Mouse (Mus musculus): ENCODE results near the gene Cmbl.

The Cmbl gene

GRCm38 (mm10) chr15:31565184-31565583 lies at the start of gene Cmbl:
Gene Cmbl, plus strand, starts transcription at chr15:31565389.
- no peak for DNase-seq

- no peak for DNase-seq
Observed at GRCm38 (mm10) chr15:31517186-31517585, 48.0 kb upstream of the Cmbl start.

- no peak for DNase-seq
Observed at GRCm38 (mm10) chr15:31518371-31518770, 46.8 kb upstream of the Cmbl start.

- no peak for DNase-seq
Observed at GRCm38 (mm10) chr15:31519000-31519399, 46.2 kb upstream of the Cmbl start.

GRCm38 (mm10) chr15:31526463-31526862 lies 38.7 kb upstream of the Cmbl start:
- DNase-seq: no peak

GRCm38 (mm10) chr15:31528477-31528876 lies 36.7 kb upstream of the Cmbl start:
- DNase-seq: no peak

GRCm38 (mm10) chr15:31529103-31529502 lies 36.1 kb upstream of the Cmbl start:
- DNase-seq: no peak

- DNase-seq: peak; percentile 52 to 72
Observed at GRCm38 (mm10) chr15:31529811-31530658, 35.2 kb upstream of the Cmbl start.

- DNase-seq: peak; percentile 91 to 93
Observed at GRCm38 (mm10) chr15:31530659-31531445, 34.3 kb upstream of the Cmbl start, which contains the start of gene March6. Gene March6, minus strand, starts transcription at chr15:31531053.

- peak; percentile 36 to 44 for DNase-seq
Observed at GRCm38 (mm10) chr15:31531446-31532330, 33.5 kb upstream of the Cmbl start.

- no peak for DNase-seq
Observed at GRCm38 (mm10) chr15:31532331-31533021, 32.7 kb upstream of the Cmbl start.

- DNase-seq: no peak
Observed at GRCm38 (mm10) chr15:31533529-31533928, 31.7 kb upstream of the Cmbl start.

- no peak for DNase-seq
Observed at GRCm38 (mm10) chr15:31534421-31535258, 30.5 kb upstream of the Cmbl start.

- no peak for DNase-seq
Observed at GRCm38 (mm10) chr15:31535259-31535855, 29.8 kb upstream of the Cmbl start.

- DNase-seq: no peak
Observed at GRCm38 (mm10) chr15:31536051-31536737, 29.0 kb upstream of the Cmbl start.

- DNase-seq: no peak
Observed at GRCm38 (mm10) chr15:31537706-31538105, 27.5 kb upstream of the Cmbl start.

GRCm38 (mm10) chr15:31538346-31538745 lies 26.8 kb upstream of the Cmbl start:
- no peak for DNase-seq

- DNase-seq: no peak
Observed at GRCm38 (mm10) chr15:31539643-31540512, 25.3 kb upstream of the Cmbl start.

GRCm38 (mm10) chr15:31540513-31540802 lies 24.7 kb upstream of the Cmbl start:
- no peak for DNase-seq

All from thymus, postnatal 36 days (tissue).